Mouse (Mus musculus) forebrain, postnatal 0 days (tissue): Measurements from ENCODE around the gene Rcc2. TPM values are rescaled to one million over a fixed set of nuclear protein-coding genes. Genes with fewer than 3 reads are reported as not detected.

Experiments
- ATAC-seq: fragments of 200-750 bp; cut with Nextera tagmentation; 2 replicates; pipeline ENCODE4 v1.8.0; 2017; ENCODE audit warnings: mild to moderate bottlenecking, moderate library complexity
- DNase-seq: peaks from one replicate; pipeline ENCODE4 v3.0.0-alpha.2; 2015
- H3K27ac ChIP-seq: fragments of 300-500 bp; sonication (generic); 2 replicates; pipeline ENCODE4 v1.5.1; 2014; ENCODE audit warnings: low read depth, mild to moderate bottlenecking, antibody characterized with exemption, low read length, moderate library complexity, mixed read lengths
- H3K27me3 ChIP-seq: fragments of 300-500 bp; sonication (generic); 2 replicates; pipeline ENCODE4 v1.6.1; 2014; ENCODE audit warnings: mild to moderate bottlenecking, low read length, mixed read lengths; ENCODE audit not compliant: insufficient read depth
- H3K36me3 ChIP-seq: fragments of 300-500 bp; sonication (generic); 2 replicates; pipeline ENCODE4 v1.6.1; 2014; ENCODE audit warnings: mild to moderate bottlenecking, moderate library complexity; ENCODE audit not compliant: insufficient read depth
- H3K4me1 ChIP-seq: fragments of 300-500 bp; sonication (generic); 2 replicates; pipeline ENCODE4 v1.6.1; 2014; ENCODE audit warnings: antibody characterized with exemption; ENCODE audit not compliant: insufficient read depth
- H3K4me2 ChIP-seq: fragments of 300-500 bp; sonication (generic); 2 replicates; pipeline ENCODE4 v1.6.1; 2014; ENCODE audit warnings: low read depth, mild to moderate bottlenecking, moderate library complexity
- H3K4me3 ChIP-seq: fragments of 300-500 bp; sonication (generic); 2 replicates; pipeline ENCODE4 v1.5.1; 2014; ENCODE audit warnings: low read depth, low read length, mixed read lengths
- H3K9ac ChIP-seq: fragments of 300-500 bp; sonication (generic); 2 replicates; pipeline ENCODE4 v1.6.1; 2014; ENCODE audit warnings: mild to moderate bottlenecking
- H3K9me3 ChIP-seq: fragments of 300-500 bp; sonication (generic); 2 replicates; pipeline ENCODE4 v1.6.1; 2016; ENCODE audit warnings: low read length
- CTCF ChIP-seq: sonication (generic); IDR thresholded peaks from 2 replicates; pipeline ENCODE4 v1.5.1; 2016; ENCODE audit warnings: antibody characterized with exemption, control low read depth, low read depth
- WGBS: fragments of 180-500 bp; shearing (Covaris S2); extraction: QIAGEN DNeasy Blood & Tissue Kit; methylation state at CpG from one replicate; pipeline ENCODE4 v1.1.7; 2014; 5-methylcytosine and 5-hydroxymethylcytosine counted together
- polyA plus RNA-seq: library from polyadenylated mRNA; unstranded; fragments of >200 nt; fragmentation: Nextera tagmentation; extraction: Ambion mirVana; gene quantifications from 2 replicates; pipeline ENCODE4 v1.2.1, GENCODE M21; 2015
- total RNA-seq: library from RNA; depleted of rRNA; stranded (reverse); fragments of >200 nt; gene quantifications from 2 replicates; pipeline ENCODE4 v1.2.3, GENCODE M21; 2014

The Rcc2 gene
- total and polyA plus RNA-seq, 2 experiments from 2014 or later: 20.8 to 62.3 TPM

GRCm38 (mm10) chr4:140688044-140688825, 12.1 kb upstream of the Rcc2 start:
- TF ChIP-seq CTCF: no peak
- H3K36me3 ChIP-seq: no peaks in the 10 kb centered on the region
- no peak overlapping the region for H3K27ac ChIP-seq
- WGBS: 66% methylated on average over 12 of the region's 12 CpGs
- no peak overlapping the region for H3K4me3 ChIP-seq
- no peaks in the 10 kb centered on the region for H3K9me3 ChIP-seq
- no peak overlapping the region for H3K9ac ChIP-seq
- no peak for DNase-seq
- ATAC-seq: no peak
- H3K4me1 ChIP-seq: no peaks in the 10 kb centered on the region
- no peaks in the 10 kb centered on the region for H3K27me3 ChIP-seq
- H3K4me2 ChIP-seq: no peak overlapping the region

GRCm38 (mm10) chr4:140688826-140689425, 11.4 kb upstream of the Rcc2 start:
- Histone ChIP-seq H3K9ac (no peak overlapping the region), H3K4me3 (no peak overlapping the region), H3K27ac (no peak overlapping the region), H3K27me3 (no peaks in the 10 kb centered on the region), H3K4me1 (no peaks in the 10 kb centered on the region), H3K36me3 (no peaks in the 10 kb centered on the region), H3K9me3 (no peaks in the 10 kb centered on the region), H3K4me2 (no peak overlapping the region)
- DNase-seq: no peak
- WGBS: 74% methylated on average over 5 of the region's 5 CpGs
- TF ChIP-seq CTCF: no peak
- ATAC-seq: no peak

GRCm38 (mm10) chr4:140689873-140690655, 10.3 kb upstream of the Rcc2 start:
- no peaks in the 10 kb centered on the region for H3K4me1 ChIP-seq
- H3K9ac ChIP-seq: no peak overlapping the region
- no peaks in the 10 kb centered on the region for H3K36me3 ChIP-seq
- H3K27me3 ChIP-seq: no peaks in the 10 kb centered on the region
- no peak for TF ChIP-seq CTCF
- WGBS: 73% methylated on average over 16 of the region's 16 CpGs
- H3K27ac ChIP-seq: no peak overlapping the region
- H3K4me3 ChIP-seq: no peak overlapping the region
- no peak for DNase-seq
- no peaks in the 10 kb centered on the region for H3K9me3 ChIP-seq
- ATAC-seq: no peak
- no peak overlapping the region for H3K4me2 ChIP-seq

- H3K27ac ChIP-seq: no peak overlapping the region
- H3K4me2 ChIP-seq: no peak overlapping the region
- no peaks in the 10 kb centered on the region for H3K27me3 ChIP-seq
- H3K9ac ChIP-seq: no peak overlapping the region
- TF ChIP-seq CTCF: no peak
- no peaks in the 10 kb centered on the region for H3K36me3 ChIP-seq
- ATAC-seq (no peak), DNase-seq (no peak)
- H3K4me1 ChIP-seq: no peaks in the 10 kb centered on the region
- no peaks in the 10 kb centered on the region for H3K9me3 ChIP-seq
- H3K4me3 ChIP-seq: no peak overlapping the region
- WGBS: 71% methylated on average over 7 of the region's 7 CpGs
These were observed 8.9 kb upstream of the Rcc2 start for GRCm38 (mm10) chr4:140691481-140691880.

GRCm38 (mm10) chr4:140693513-140693912, 6.8 kb upstream of the Rcc2 start:
- DNase-seq: no peak
- Histone ChIP-seq H3K9me3 (no peaks in the 10 kb centered on the region), H3K9ac (no peak overlapping the region), H3K27me3 (no peaks in the 10 kb centered on the region), H3K36me3 (no peaks in the 10 kb centered on the region), H3K4me2 (no peak overlapping the region), H3K4me3 (no peak overlapping the region), H3K27ac (no peak overlapping the region), H3K4me1 (no peaks in the 10 kb centered on the region)
- TF ChIP-seq CTCF: no peak
- no peak for ATAC-seq
- WGBS: 76% methylated on average over 4 of the region's 4 CpGs

- TF ChIP-seq CTCF: no peak
- 31% methylated on average over 1 of the region's 1 CpGs for WGBS
- H3K4me3 ChIP-seq: no peak overlapping the region
These were observed 5.7 kb upstream of the Rcc2 start for GRCm38 (mm10) chr4:140694551-140695060.

GRCm38 (mm10) chr4:140695146-140695545, 5.2 kb upstream of the Rcc2 start:
- H3K27me3 ChIP-seq: peaks cover 7% of the 10 kb centered on the region
- H3K36me3 ChIP-seq: no peaks in the 10 kb centered on the region
- TF ChIP-seq CTCF: no peak
- ATAC-seq: no peak
- H3K4me3 ChIP-seq: no peak overlapping the region
- no peaks in the 10 kb centered on the region for H3K9me3 ChIP-seq
- WGBS: 62% methylated on average over 7 of the region's 7 CpGs
- H3K9ac ChIP-seq: no peak overlapping the region
- H3K4me2 ChIP-seq: no peak overlapping the region
- 0 out of 2 replicates have a peak, but pooled peaks cover under 1% of the 10 kb centered on the region for H3K4me1 ChIP-seq
- DNase-seq: no peak
- no peak overlapping the region for H3K27ac ChIP-seq

More at GRCm38 (mm10) chr4:140694551-140695060, 5.7 kb upstream of the Rcc2 start:
- H3K9ac ChIP-seq: no peak overlapping the region
- no peak overlapping the region for H3K27ac ChIP-seq
- H3K4me2 ChIP-seq: no peak overlapping the region
- ATAC-seq (no peak), DNase-seq (no peak)
- H3K27me3 ChIP-seq: peaks cover 7% of the 10 kb centered on the region
- H3K4me1 ChIP-seq: no peaks in the 10 kb centered on the region
- H3K9me3 ChIP-seq: no peaks in the 10 kb centered on the region
- no peaks in the 10 kb centered on the region for H3K36me3 ChIP-seq
